ENCODE assay signal across 27 mouse cellular contexts in genomic region chr8:124516525-124516924, GRCm38 (mm10). TPM values are rescaled to one million over a fixed set of nuclear protein-coding genes. Genes with fewer than 3 reads are reported as not detected.
A peak's percentile ranks its signal among the peaks of the same experiment; 100 is the strongest.
DNase-seq lines count a peak whose midpoint lies in the region.
"Had no signal": no experiment of that assay in that cellular context is flagged by ENCODE, and none has a peak within 500 bp of the region (broad histone marks: within the 10 kb centered on the region; RNA-seq: fewer than 3 reads in every experiment).

No protein-coding gene starts in this region.

- DNase-seq in cerebellum, adult 9-11 months, result peak; percentile 20
- no peak for DNase-seq in cerebellum, adult 8-10 months
- peak; percentile 12 for DNase-seq in lung, postnatal 10 days
- no peak for DNase-seq in lung, postnatal 36 days
- DNase-seq in left cerebral cortex, adult 18-20 months (ENCODE audit: low spot score in 2 of 2), result peak; percentile 68 to 76
- peak; percentile 65 for DNase-seq in right cerebral cortex, postnatal 25 days
- no peak for DNase-seq in spleen, postnatal 36 days (ENCODE audit: low spot score in 2 of 2)
- DNase-seq in limb, embryonic 10.5 days (ENCODE audit: low spot score), result no peak
- DNase-seq: adrenal gland, postnatal 14 days; cerebellum, postnatal 10 days; gastrocnemius, postnatal 25 days; heart, adult 2 months; heart, postnatal 14 days; kidney, postnatal 36 days; thymus, adult 2 months; thymus, postnatal 4 days had no signal

- H3K9me3 ChIP-seq in limb, embryonic 10.5 days (replicated peaks), result no peaks in the 10 kb centered on the region
- H3K9me3 ChIP-seq: embryonic facial prominence, embryonic 13.5 days; forebrain, embryonic 12.5 days; heart, embryonic 13.5 days; kidney, embryonic 15.5 days; midbrain, embryonic 12.5 days; neural tube, embryonic 15.5 days had no signal

- H3K27ac ChIP-seq in limb, embryonic 10.5 days, result no peak overlapping the region
- H3K27ac ChIP-seq: embryonic facial prominence, embryonic 13.5 days; forebrain, embryonic 12.5 days; heart, adult 2 months; heart, embryonic 13.5 days; hindbrain, postnatal 0 days; kidney, embryonic 15.5 days; midbrain, embryonic 12.5 days; neural tube, embryonic 15.5 days had no signal

- H3K4me1 ChIP-seq in limb, embryonic 10.5 days, result peaks cover 5% of the 10 kb centered on the region

- H3K4me3 ChIP-seq in limb, embryonic 10.5 days, result no peak overlapping the region
- H3K4me3 ChIP-seq: embryonic facial prominence, embryonic 13.5 days; erythroblast, embryonic 14.5 days; forebrain, embryonic 12.5 days; heart, adult 2 months; heart, embryonic 13.5 days; kidney, embryonic 15.5 days; midbrain, embryonic 12.5 days; neural tube, embryonic 15.5 days had no signal

- H3K27me3 ChIP-seq in limb, embryonic 10.5 days (ENCODE audit: low read depth, poor library complexity, severe bottlenecking), result no peaks in the 10 kb centered on the region
- H3K27me3 ChIP-seq: embryonic facial prominence, embryonic 13.5 days had no signal

- no peaks in the 10 kb centered on the region for H3K36me3 ChIP-seq in limb, embryonic 10.5 days
- H3K36me3 ChIP-seq: embryonic facial prominence, embryonic 13.5 days; forebrain, embryonic 12.5 days; heart, embryonic 13.5 days; kidney, embryonic 15.5 days; midbrain, embryonic 12.5 days; neural tube, embryonic 15.5 days had no signal

- 76% methylated on average over 6 of the region's 6 CpGs for whole genome bisulfite sequencing in limb, embryonic 10.5 days

RNA-seq across cellular contexts. Expression of gene Cog2, which starts 4.0 kb away (rescaled TPM):
- total RNA-seq in left cerebral cortex, adult 18-20 months (2021), result 10 to 100 TPM; 35.4 to 37.7 TPM
- polyA plus RNA-seq in limb, embryonic 10.5 days (2016; fragmentation: Nextera tagmentation; extraction: Ambion mirVana), result 37.9 and 43.5 TPM in 2 replicates

RNA-seq across cellular contexts. Expression of gene Agt, which starts 53.0 kb away (rescaled TPM):
- 10 to 100 TPM; 13.2 to 14.8 TPM for total RNA-seq in left cerebral cortex, adult 18-20 months (2021)
- polyA plus RNA-seq in limb, embryonic 10.5 days (2016; fragmentation: Nextera tagmentation; extraction: Ambion mirVana), result not detected in 2 replicates
- polyA plus RNA-seq: forebrain, embryonic 12.5 days; limb, embryonic 11.5 days had no signal

RNA-seq across cellular contexts. Expression of gene Capn9, which starts 59.4 kb away (rescaled TPM):
- not detected for total RNA-seq in left cerebral cortex, adult 18-20 months (2021)
- not detected in 2 replicates for polyA plus RNA-seq in limb, embryonic 10.5 days (2016; fragmentation: Nextera tagmentation; extraction: Ambion mirVana)
- total RNA-seq: adrenal gland, postnatal 14 days; gastrocnemius, postnatal 25 days; heart, adult 2 months; hindbrain, postnatal 0 days; liver, adult 2 months had no signal
- polyA plus RNA-seq: erythroblast, embryonic 14.5 days; heart, adult 2 months; hindbrain, embryonic 11.5 days; limb, embryonic 11.5 days; liver, adult 2 months had no signal

Comparison
In these comparisons a context has a peak if more than half of its experiments do, and no peak if none do; other contexts are left out.
1. DNase-seq: peak in cerebellum, adult 9-11 months (single experiment), lung, postnatal 10 days (single experiment), left cerebral cortex, adult 18-20 months (2 of 2) and right cerebral cortex, postnatal 25 days (single experiment); none in cerebellum, adult 8-10 months (single experiment), lung, postnatal 36 days (single experiment), spleen, postnatal 36 days (0 of 2) and limb, embryonic 10.5 days (single experiment).